Mouse (Mus musculus) cerebellum, adult 9-10 months (tissue): ENCODE measurements around the gene D13Ertd608e.
"Not testable (repeated sequence)": the region's sequence is repeated elsewhere in the genome, so short reads cannot be mapped to it uniquely, and the experiment has no call there.

Source experiments
- DNase-seq: peaks from one replicate; pipeline ENCODE4 v3.0.0; 2022

D13Ertd608e gene

DNA sequence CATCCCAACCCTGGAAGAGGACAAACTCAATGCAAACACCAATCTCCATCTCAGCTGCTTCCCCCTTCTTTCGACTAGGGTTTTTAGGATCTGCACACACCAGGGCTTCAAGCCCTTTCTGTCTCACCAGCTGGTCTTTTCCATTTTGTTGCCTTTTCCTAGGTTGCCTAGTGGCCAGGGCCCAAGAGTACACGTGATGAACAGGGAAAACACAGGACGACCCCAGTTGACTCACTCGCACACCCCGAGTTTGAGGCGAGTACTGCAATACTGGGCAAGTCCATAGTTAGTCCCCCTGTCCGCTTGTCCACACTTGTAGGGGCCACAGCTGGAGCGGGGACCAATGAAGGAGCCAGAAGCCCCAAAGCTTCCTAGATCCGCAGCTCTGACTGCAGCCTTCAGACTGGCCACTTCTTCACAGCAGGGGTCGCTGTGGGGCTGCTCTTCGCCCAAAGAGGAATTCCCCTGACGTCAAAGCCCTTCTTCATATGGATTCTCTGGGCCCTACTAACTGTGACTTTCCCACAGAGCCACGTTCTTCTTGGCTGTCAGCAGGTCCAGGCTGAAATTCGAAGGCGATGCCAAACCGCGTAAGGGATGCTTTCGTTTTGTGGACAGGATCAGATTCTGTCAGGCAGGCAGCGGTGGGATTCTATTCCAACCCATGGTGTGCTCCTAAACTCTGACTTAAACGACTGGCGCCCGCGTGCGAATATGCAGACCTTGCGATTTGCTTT, at the start of gene D13Ertd608e:
Gene D13Ertd608e, plus strand, starts transcription at position 687 of the 737 bp plus-strand sequence.
- peak; percentile 20 for DNase-seq

DNA sequence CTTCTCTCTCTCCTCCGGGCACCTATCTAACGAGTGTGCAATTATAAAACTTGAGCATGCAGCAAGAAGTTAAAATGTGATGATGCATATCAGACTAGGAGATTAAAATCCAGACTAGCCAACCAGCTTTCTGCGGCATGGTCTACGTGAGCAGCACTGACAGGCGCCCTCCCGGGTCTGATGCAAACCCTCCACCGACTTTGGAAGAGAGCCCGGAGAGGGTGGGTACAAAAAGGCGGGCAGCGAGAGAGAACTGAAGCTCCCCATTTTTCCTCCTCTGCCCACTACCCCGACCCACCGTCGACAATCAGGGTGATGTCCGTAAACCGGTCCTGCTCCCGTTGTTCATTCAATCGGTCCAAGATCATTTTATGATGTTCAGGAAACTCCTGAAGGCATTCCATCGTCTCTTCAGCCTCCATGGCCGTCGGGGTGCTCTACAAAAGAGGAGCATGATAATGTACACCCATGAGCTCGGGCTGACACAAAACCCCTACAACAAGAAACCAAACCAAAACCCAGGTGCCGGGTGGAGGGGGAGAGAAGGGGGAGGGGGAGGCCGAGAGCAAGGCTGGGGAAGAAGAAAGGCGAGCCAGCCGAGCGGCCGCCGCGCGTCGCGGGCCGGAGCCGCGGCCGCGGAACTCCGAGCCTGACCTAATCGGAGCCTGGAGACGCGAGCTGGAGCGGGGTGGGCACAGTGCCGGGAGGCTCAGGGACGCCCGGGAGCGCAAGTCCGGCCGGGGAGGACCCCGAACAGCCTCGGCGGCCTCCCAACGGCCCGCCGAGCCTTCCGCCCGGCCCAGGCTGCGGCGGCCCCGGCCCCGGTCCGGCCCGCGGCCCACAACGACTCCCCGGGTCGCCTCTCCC, 45.7 kb upstream of the D13Ertd608e start:
- peak; percentile 81 for DNase-seq

DNA sequence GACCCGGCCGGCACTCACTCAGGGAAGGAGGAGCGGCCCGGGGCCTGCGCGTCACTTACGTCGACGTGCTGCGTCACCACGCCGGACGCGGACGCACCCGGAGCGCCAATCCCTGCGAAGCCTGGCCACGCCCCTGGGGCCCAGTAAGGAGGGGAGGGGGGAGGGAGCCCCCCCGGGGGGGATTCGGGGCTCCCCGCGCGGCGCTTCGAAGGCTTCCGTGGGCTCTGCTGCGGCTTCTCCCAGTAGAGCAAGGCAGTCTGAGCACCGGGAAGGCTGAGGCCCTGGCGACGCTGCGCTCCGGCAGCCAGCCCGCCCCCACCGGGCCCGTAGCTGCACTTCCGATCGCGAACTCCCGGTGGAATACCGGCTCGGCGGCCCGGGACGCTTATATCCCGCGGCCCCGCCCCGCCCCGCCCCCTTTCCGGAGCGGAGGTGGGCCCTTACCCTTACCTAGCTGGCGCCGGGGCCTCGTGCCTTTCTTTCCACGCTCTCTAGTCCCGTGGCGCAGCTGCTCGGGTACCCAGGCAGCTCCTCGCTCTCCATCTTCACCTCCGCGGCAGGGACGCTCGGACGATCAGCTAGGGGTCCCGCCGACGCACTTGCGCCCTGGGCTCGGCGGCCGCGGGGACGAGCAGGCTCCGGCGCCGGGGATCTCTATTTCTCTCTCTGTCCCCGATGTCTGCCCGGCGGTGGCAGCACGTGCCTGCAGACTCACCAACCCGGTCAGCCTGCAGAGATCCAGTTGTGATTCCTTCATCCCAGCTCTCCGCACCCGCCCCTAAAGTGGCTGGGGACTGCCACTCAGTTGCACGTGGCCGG, 44.8 kb upstream of the D13Ertd608e start, which contains the start of gene Zfp131:
Gene Zfp131, minus strand, starts transcription at position 129 of the 819 bp plus-strand sequence.
- peak; percentile 92 for DNase-seq

DNA sequence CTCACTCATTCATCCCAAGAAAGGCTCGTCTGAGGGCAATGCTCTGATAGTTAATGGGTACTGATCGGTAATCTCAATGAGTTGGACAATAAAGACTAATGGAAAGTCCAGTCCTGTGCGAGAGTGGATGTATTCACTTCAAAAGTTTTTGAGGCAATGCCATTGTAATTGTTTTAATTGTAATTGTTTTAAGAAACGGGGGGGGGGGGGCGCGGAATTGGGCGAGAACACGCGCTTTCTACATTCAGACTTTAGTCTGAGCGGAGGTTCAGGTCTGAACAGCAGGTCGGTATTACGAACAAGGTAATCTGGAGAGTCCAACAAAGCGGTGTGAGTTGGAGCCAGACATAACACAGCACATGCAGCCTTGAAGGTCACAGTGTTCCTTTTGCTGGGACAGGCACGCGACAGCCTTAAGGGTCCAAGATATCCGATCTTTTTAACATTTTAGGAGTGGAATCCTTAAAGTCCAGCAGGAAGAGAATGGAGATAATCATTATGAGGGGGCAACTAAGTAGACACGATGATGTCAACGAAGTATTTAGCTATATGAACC, 44.1 kb upstream of the D13Ertd608e start:
- peak; percentile 39 for DNase-seq

DNA sequence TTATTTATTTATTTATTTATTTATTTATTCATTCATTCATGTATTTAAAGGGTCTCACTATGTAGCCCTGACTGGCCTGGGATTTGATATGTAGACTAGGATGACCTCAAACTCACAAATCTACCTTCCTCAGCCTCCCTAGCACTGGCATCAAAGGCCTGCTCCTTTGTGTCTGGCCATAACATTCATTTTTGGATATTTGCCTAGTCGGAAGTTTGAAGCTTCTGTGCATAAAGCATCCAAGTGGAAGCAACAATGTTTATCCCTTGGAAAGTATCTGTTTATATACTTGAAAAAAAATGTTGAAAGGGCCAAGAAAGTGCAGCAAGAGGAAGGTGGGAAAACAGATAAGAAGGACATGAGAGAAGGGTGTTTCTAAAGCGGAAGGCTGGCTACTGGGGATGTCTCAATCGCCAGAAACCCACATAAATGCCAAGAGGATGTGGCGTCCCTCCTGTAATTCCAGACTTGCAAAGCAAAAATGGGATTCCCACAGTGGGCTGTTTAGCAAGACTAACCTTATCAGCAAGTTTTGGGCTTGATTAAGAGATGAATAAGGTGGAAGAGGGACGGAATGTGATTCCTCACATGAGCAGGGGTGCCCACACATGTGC, 42.9 kb upstream of the D13Ertd608e start:
- no peak for DNase-seq

DNA sequence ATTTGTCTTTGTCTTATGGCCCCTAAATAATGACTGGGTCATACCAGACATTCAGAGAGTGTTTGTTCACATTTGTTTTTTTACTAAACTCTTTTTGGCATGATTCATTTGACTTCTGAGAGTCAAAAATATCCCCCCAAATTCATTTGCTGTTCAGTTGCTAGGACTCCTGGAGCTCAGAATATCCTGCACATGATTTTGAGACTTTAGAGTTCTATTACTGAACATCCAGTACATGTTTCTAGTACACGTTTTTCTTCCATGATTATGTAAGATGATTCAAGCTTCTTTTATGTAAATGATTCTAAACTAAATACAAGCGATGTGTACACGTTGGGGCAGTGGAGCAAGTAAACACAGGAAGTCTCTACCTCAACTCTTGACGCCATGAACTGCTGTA, 38.1 kb upstream of the D13Ertd608e start:
- no peak for DNase-seq

DNA sequence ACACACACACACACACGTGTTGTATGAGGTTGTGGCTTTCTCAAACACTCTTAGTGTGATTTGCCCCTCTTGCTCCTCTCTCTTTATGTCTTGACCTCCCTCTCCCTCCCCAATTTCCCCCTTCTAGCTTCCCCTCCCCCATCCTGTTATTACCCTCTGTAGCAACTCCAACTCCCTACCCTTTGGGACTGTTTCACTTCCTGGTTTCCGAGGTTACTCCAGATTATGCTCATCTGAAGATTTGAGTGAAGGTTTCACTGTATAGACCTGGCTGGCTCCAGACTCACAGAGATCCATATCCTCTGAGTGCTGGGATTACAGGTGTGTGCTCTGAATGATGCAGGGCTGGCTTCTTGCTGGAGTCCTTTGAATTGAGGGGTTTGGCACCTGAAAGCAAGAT, 26.9 kb upstream of the D13Ertd608e start:
- DNase-seq, result no peak

DNA sequence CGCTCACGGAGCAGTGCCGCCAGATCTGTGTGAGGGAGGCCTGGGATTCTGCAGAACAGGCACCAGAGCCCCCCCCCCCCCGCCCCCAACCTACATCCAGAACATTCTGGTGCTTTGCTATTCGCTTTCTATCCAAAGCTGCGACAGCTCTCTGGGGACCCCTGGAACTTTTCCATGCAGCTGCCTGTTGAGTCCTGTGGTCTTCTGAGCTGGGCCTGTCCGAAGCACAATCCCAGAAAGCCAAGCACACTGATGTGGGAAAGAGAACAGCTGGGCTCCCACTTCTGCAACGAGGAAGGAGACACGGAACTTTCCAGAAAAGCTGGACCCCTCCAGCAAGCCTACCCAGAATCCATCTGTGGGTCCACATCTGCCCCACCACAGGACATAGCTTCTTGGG, 25.8 kb upstream of the D13Ertd608e start:
- no peak for DNase-seq

DNA sequence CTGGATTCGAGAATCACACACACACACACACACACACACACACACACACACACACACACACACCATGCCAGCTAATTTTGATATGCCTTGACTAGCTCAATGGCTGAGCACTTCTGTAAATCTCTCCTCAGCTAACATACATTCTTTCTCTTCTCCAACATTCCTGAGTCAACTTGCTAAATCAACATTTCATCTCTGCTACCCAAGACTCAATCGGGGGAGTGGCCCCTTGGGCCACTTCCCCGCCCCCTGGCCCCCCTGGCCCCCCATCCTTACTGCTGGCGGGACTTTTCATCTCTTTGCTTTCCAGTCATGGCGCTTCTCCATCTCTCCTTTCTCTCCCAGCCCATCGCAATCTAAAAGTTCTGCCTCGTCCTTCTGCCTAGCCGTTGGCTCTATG, 19.0 kb upstream of the D13Ertd608e start:
- DNase-seq, result no peak

DNA sequence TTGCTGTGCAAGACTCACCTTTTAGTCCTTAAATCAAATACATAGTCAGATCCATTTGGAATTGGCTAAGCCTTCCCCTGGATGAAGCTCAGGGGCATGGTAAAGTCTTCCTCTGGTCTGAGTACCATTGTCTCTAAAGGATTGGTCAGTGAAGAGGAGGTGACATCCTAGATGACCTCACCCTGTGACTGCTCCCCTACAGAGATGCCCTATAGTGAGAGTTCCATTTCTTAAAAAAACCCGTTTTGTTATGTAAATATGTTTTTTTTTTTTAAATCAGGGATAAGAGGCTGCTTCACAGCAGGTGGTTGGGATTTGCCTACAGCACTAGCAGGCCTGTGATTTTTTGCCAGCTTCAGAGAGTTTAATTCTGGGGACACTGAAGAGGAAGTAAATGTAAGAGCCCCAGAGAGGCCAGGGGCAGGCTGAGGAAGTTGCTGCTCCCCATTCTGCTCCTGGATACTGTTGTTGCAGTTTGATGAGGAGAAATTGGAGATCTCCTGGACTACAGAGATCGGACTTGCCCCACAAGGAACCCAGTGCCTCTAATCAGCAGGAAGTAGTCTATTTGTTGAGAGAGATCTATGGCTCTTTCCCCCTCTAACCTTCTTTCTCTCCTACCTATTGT, 18.1 kb upstream of the D13Ertd608e start:
- DNase-seq, result no peak

DNA sequence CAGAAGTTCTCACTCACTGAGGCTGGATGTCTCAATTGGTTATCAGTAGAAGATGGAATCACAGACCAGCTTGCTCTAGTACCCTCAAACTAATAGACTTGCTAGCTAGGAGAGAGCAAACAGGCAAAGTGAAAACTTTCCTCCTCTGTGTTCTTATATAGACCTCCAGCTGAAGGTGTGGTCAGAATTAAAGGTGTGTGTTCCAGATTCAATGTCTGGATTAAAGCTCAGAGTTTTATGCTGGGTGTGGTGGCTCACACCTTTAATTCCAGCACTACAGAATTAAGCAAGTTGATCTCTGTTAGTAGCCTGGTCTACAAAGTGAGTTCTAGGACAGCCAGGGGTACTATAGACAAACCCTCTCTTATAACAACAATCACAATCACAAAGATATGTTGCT, 5.7 kb upstream of the D13Ertd608e start, which contains the start of gene AF067063:
Gene AF067063, minus strand, starts transcription at position 101 of the 400 bp plus-strand sequence.
- DNase-seq, result not testable (repeated sequence)

DNA sequence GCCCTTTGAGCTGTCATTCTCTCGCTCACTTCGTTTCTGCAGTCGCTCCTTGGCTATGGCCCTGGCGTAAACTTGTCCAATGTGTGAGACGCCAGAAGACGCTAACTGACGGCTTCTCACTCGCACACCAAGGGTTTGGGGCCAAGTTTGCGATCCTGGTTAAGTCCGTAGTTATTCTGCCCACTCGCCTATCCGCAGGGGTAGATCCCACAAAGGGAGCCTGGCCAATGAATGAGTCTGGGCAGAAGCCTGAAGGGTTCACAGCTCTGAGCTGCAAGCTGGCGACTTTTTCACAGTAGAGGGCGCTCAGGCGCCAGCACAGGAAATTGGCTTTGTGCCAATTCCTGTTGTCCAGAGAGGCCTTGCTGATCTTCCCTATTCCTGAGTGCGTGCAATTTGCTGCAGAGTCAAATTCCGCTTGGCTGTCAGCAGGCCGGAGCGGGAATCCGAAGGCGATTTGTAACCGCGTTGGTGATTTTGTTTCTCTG, 562 bp downstream of the D13Ertd608e start:
- DNase-seq, result peak; percentile 44

DNA sequence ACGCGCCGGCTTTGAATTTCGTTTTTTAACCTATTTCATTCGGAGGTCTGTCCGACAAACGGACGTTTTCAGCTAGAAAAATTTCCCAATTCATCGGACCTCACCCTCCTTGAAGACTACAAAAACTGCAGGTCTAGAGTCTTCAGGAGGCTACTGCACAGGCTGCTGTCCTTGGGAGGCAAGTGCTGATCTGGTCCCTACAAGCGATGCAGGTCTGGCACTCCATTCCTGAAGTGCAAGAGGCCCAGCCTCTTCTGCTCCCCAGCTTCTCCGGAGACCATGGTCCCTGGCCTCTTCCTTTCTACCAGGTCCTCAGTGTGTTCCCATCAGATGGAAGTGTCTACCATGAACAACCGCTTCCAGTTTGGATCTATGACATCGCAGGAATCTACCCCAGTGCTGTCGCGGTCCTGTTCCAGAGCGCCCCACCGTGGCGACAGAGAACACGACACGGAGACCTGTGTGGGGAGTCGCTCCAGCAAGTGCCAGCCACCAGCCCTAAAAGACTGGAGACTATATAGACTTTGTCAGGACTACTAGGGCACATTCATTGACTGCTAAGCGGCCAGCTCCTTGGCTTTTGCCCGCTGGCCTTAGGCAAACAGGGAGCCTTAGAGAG, 2.0 kb downstream of the D13Ertd608e start:
- peak; percentile 71 for DNase-seq

DNA sequence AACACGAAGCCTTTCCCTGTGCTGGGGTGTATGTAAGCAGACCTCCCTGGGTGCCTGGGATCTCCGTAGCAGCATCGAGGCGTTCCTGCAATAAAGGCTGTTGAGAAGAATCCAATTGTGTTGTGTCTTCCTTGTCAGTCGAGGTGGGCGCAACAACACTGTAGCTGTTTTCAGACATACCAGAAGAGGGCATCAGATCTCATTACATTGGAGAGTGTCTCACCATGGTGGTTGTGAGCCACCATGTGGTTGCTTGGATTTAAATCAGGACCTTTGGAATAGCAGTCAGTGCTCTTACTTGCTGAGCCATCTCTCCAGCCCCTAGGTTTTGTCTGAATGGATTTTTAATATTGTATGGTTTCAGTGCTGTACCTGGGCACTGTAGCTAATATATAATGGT, 4.2 kb downstream of the D13Ertd608e start:
- not testable (repeated sequence) for DNase-seq

DNA sequence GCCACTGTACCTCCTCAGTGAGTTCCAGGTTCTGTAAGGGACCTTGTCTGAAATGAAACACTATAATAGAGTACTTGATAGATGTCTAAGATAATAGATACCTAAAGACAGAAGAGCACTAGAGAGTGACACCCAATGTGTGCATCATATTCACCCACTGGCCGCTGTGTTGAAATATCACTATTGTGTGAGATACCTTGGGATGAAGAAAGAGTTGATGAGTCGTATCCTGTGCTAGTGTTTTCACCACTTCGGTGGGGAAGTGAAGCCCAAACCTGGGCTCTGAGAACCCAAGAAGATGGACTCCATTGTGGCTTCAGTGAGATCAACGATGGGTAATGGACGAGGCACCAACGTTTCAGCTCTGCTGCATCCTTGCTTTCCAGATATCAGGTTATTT, 26.6 kb downstream of the D13Ertd608e start:
- DNase-seq, result not testable (repeated sequence)

DNA sequence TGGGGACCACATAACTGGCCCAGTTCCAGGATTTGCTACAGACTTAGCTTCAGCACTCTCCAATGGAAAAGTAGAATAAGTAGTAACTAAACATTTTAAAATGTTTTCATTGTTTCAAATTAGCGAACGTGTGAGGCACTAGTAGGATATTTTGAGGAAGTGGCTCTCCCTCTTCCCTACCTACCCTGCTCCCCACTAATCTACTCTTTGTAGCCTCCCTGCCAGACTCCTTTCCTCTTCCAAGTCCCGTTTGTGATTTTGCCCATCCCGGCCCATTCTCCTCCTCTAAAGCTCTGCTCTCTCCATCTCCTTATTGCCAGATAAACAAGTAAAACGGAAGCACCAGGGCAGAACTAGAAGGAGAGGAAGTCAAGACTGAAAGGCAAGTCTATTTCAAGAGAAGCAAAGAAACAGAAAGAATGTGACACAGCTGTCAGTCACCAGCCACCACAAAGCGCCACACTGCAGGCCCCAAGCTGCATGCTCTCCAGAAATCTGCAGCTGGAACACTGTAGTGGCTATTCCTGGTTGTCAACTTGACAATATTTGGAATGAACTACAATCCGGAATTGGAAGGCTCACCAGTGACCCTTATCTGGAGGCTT, 28.7 kb downstream of the D13Ertd608e start:
- DNase-seq, result not testable (repeated sequence)

DNA sequence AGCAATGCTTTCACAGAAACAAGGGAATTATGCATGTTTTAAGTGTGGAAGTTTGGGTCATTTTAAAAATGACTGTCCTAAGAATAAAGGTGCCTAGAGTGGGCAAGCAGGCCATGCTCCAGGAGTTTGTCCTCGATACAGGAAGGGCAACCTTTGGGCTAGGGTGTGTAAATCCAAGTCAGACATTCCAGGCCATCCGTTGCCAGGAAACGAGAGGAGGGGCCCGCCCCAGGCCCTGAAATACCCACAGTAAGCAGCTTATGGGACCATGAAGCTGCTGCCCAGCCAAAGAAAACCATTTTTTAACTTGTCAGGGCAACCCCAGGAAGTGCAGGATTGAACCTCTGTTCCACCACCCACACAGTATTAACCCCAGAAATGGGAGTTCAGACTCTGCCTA, 51.1 kb downstream of the D13Ertd608e start:
- not testable (repeated sequence) for DNase-seq

DNA sequence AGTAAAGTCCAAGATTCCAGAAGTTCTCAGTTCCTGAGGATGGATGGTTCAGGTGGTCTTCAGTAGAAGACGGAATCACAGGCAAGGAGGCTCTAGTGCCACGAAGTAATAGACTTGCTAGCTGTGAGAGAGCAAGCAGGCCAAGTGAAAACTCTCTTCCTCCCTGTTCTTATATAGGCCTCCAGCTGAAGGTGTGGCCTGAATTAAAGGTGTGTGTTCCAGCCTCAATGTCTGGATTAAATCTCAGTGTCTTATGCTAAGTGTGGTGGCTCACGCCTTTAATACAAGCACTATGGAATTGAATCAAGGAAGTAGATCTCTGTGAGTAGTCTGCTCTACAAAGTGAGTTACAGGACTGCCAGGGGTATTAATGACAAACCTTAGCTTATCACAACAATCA, 58.9 kb downstream of the D13Ertd608e start, which contains the start of gene Tcstv1:
Gene Tcstv1, minus strand, starts transcription at position 101 of the 400 bp plus-strand sequence.
- not testable (repeated sequence) for DNase-seq
